Mouse (Mus musculus) forebrain, embryonic 15.5 days (tissue): ENCODE measurements around the gene Nbea. TPM values are rescaled to one million over a fixed set of nuclear protein-coding genes. Genes with fewer than 3 reads are reported as not detected.

Source experiments
- ATAC-seq: fragments of 200-750 bp; cut with Nextera tagmentation; replicated peaks from 2 replicates; pipeline ENCODE4 v1.8.0; 2017; ENCODE audit warnings: mild to moderate bottlenecking, moderate TSS enrichment, moderate library complexity
- H3K27ac ChIP-seq: fragments of 300-500 bp; sonication (generic); replicated peaks from 2 replicates; pipeline ENCODE4 v1.5.1; 2015; ENCODE audit warnings: mild to moderate bottlenecking, inconsistent platforms
- H3K27me3 ChIP-seq: fragments of 300-500 bp; sonication (generic); 2 replicates; pipeline ENCODE4 v1.6.1; 2015; ENCODE audit warnings: inconsistent platforms
- H3K36me3 ChIP-seq: fragments of 300-500 bp; sonication (generic); 2 replicates; pipeline ENCODE4 v1.6.1; 2015; ENCODE audit warnings: mild to moderate bottlenecking, inconsistent platforms
- H3K4me1 ChIP-seq: fragments of 300-500 bp; sonication (generic); 2 replicates; pipeline ENCODE4 v1.6.1; 2015; ENCODE audit warnings: inconsistent platforms
- H3K4me2 ChIP-seq: fragments of 300-500 bp; sonication (generic); replicated peaks from 2 replicates; pipeline ENCODE4 v1.6.1; 2015; ENCODE audit warnings: mild to moderate bottlenecking, inconsistent platforms
- H3K4me3 ChIP-seq: fragments of 300-500 bp; sonication (generic); 2 replicates; pipeline ENCODE4 v1.5.1; 2015; ENCODE audit warnings: mild to moderate bottlenecking, inconsistent platforms
- H3K9ac ChIP-seq: fragments of 300-500 bp; sonication (generic); replicated peaks from 2 replicates; pipeline ENCODE4 v1.6.1; 2015; ENCODE audit warnings: mild to moderate bottlenecking, inconsistent platforms
- H3K9me3 ChIP-seq: fragments of 300-500 bp; sonication (generic); 2 replicates; pipeline ENCODE4 v1.6.1; 2016; ENCODE audit warnings: inconsistent platforms
- WGBS: fragments of 180-500 bp; shearing (Covaris S2); methylation state at CpG from one replicate; pipeline ENCODE4 v1.1.7; 2015; ENCODE audit warnings: mixed read lengths; 5-methylcytosine and 5-hydroxymethylcytosine counted together
- polyA plus RNA-seq: library from polyadenylated mRNA; unstranded; fragments of >200 nt; fragmentation: Nextera tagmentation; extraction: Ambion mirVana; gene quantifications from 2 replicates; pipeline ENCODE4 v1.2.1, GENCODE M21; 2015

Nbea gene
- polyA plus RNA-seq, 1 experiment from 2014 or later: 59.7 TPM

- H3K27ac ChIP-seq: no peak overlapping the region
- ATAC-seq: no peak
- no peaks in the 10 kb centered on the region for H3K36me3 ChIP-seq
- no peak overlapping the region for H3K9ac ChIP-seq
- no peak overlapping the region for H3K4me2 ChIP-seq
- no peak overlapping the region for H3K4me3 ChIP-seq
- peaks cover 41% of the 10 kb centered on the region for H3K4me1 ChIP-seq
- H3K27me3 ChIP-seq: peaks cover 43% of the 10 kb centered on the region
- WGBS: 26% methylated on average over 8 of the region's 8 CpGs
- H3K9me3 ChIP-seq: no peaks in the 10 kb centered on the region
Observed at GRCm38 (mm10) chr3:55778764-55779730, 404.5 kb downstream of the Nbea start.

- Histone ChIP-seq H3K27me3 (peaks cover 33% of the 10 kb centered on the region), H3K9ac (no peak overlapping the region), H3K36me3 (no peaks in the 10 kb centered on the region), H3K27ac (no peak overlapping the region), H3K4me2 (no peak overlapping the region), H3K4me3 (no peak overlapping the region), H3K9me3 (no peaks in the 10 kb centered on the region), H3K4me1 (peaks cover 28% of the 10 kb centered on the region)
- no peak for ATAC-seq
- WGBS: 56% methylated on average over 4 of the region's 4 CpGs
Observed at GRCm38 (mm10) chr3:55777501-55777900, 406.0 kb downstream of the Nbea start.

- no peak for ATAC-seq
- Histone ChIP-seq H3K36me3 (no peaks in the 10 kb centered on the region), H3K9ac (no peak overlapping the region), H3K4me3 (no peak overlapping the region), H3K4me1 (peaks cover 19% of the 10 kb centered on the region), H3K27ac (no peak overlapping the region), H3K27me3 (peaks cover 18% of the 10 kb centered on the region), H3K4me2 (no peak overlapping the region), H3K9me3 (no peaks in the 10 kb centered on the region)
- WGBS: 89% methylated on average over 6 of the region's 6 CpGs
Observed at GRCm38 (mm10) chr3:55775753-55776152, 407.7 kb downstream of the Nbea start.

GRCm38 (mm10) chr3:55775245-55775644 lies 408.3 kb downstream of the Nbea start:
- peaks cover 18% of the 10 kb centered on the region for H3K27me3 ChIP-seq
- ATAC-seq: no peak
- H3K27ac ChIP-seq: no peak overlapping the region
- no peaks in the 10 kb centered on the region for H3K9me3 ChIP-seq
- H3K4me2 ChIP-seq: no peak overlapping the region
- H3K4me3 ChIP-seq: no peak overlapping the region
- H3K36me3 ChIP-seq: no peaks in the 10 kb centered on the region
- H3K4me1 ChIP-seq: peaks cover 14% of the 10 kb centered on the region
- 66% methylated on average over 7 of the region's 7 CpGs for WGBS
- H3K9ac ChIP-seq: no peak overlapping the region

- peaks cover 7% of the 10 kb centered on the region; the same call in 1 of the 2 replicates for H3K4me1 ChIP-seq
- H3K4me2 ChIP-seq: no peak overlapping the region
- no peaks in the 10 kb centered on the region for H3K9me3 ChIP-seq
- H3K9ac ChIP-seq: no peak overlapping the region
- peaks cover 15% of the 10 kb centered on the region for H3K27me3 ChIP-seq
- no peaks in the 10 kb centered on the region for H3K36me3 ChIP-seq
- no peak for ATAC-seq
- H3K4me3 ChIP-seq: no peak overlapping the region
- H3K27ac ChIP-seq: no peak overlapping the region
- 57% methylated on average over 6 of the region's 6 CpGs for WGBS
Observed at GRCm38 (mm10) chr3:55774203-55774602, 409.3 kb downstream of the Nbea start.

GRCm38 (mm10) chr3:55769308-55769707 lies 414.2 kb downstream of the Nbea start:
- H3K4me1 ChIP-seq: peaks cover 3% of the 10 kb centered on the region; the same call in 1 of the 2 replicates
- no peak for ATAC-seq
- WGBS: 35% methylated on average over 2 of the region's 2 CpGs

GRCm38 (mm10) chr3:55768654-55769053 lies 414.8 kb downstream of the Nbea start:
- no peak overlapping the region for H3K9ac ChIP-seq
- WGBS: 89% methylated on average over 2 of the region's 2 CpGs
- no peak overlapping the region for H3K4me2 ChIP-seq
- H3K27me3 ChIP-seq: 0 out of 2 replicates have a peak, but pooled peaks cover 2% of the 10 kb centered on the region
- no peak for ATAC-seq
- no peak overlapping the region for H3K4me3 ChIP-seq
- H3K36me3 ChIP-seq: no peaks in the 10 kb centered on the region
- H3K27ac ChIP-seq: no peak overlapping the region
- no peaks in the 10 kb centered on the region for H3K9me3 ChIP-seq
- no peaks in the 10 kb centered on the region for H3K4me1 ChIP-seq

More at GRCm38 (mm10) chr3:55769308-55769707, 414.2 kb downstream of the Nbea start:
- Histone ChIP-seq H3K36me3 (no peaks in the 10 kb centered on the region), H3K4me2 (no peak overlapping the region), H3K4me3 (no peak overlapping the region), H3K9ac (no peak overlapping the region), H3K9me3 (no peaks in the 10 kb centered on the region), H3K27ac (no peak overlapping the region), H3K27me3 (0 out of 2 replicates have a peak, but pooled peaks cover 2% of the 10 kb centered on the region)

GRCm38 (mm10) chr3:55763591-55763990 lies 419.9 kb downstream of the Nbea start:
- no peak overlapping the region for H3K27ac ChIP-seq
- ATAC-seq: no peak
- 36% methylated on average over 8 of the region's 8 CpGs for WGBS
- H3K36me3 ChIP-seq: no peaks in the 10 kb centered on the region
- no peaks in the 10 kb centered on the region for H3K4me1 ChIP-seq
- H3K4me2 ChIP-seq: no peak overlapping the region
- H3K27me3 ChIP-seq: peaks cover 8% of the 10 kb centered on the region; the same call in 1 of the 2 replicates
- H3K9me3 ChIP-seq: no peaks in the 10 kb centered on the region
- no peak overlapping the region for H3K4me3 ChIP-seq
- no peak overlapping the region for H3K9ac ChIP-seq

GRCm38 (mm10) chr3:55758297-55758696 lies 425.2 kb downstream of the Nbea start:
- Histone ChIP-seq H3K4me1 (peaks cover 33% of the 10 kb centered on the region), H3K4me2 (no peak overlapping the region), H3K9ac (no peak overlapping the region), H3K36me3 (no peaks in the 10 kb centered on the region), H3K4me3 (no peak overlapping the region), H3K27me3 (peaks cover 13% of the 10 kb centered on the region; the same call in 1 of the 2 replicates), H3K27ac (no peak overlapping the region), H3K9me3 (no peaks in the 10 kb centered on the region)
- no peak for ATAC-seq
- WGBS: 36% methylated on average over 8 of the region's 8 CpGs

- H3K9me3 ChIP-seq: no peaks in the 10 kb centered on the region
- 9% methylated on average over 11 of the region's 11 CpGs for WGBS
- H3K27me3 ChIP-seq: peaks cover 21% of the 10 kb centered on the region; the same call in 1 of the 2 replicates
- H3K4me3 ChIP-seq: no peak overlapping the region
- no peak overlapping the region for H3K9ac ChIP-seq
- H3K36me3 ChIP-seq: no peaks in the 10 kb centered on the region
- peak; percentile 60 for ATAC-seq
- no peak overlapping the region for H3K4me2 ChIP-seq
- H3K27ac ChIP-seq: peak overlapping the region; percentile 47
- H3K4me1 ChIP-seq: peaks cover 34% of the 10 kb centered on the region
Observed at GRCm38 (mm10) chr3:55756602-55757190, 426.8 kb downstream of the Nbea start.

- H3K4me1 ChIP-seq: peaks cover 40% of the 10 kb centered on the region
- WGBS: 6% methylated on average over 11 of the region's 11 CpGs
- H3K9ac ChIP-seq: no peak overlapping the region
Observed at GRCm38 (mm10) chr3:55755805-55756601, 427.5 kb downstream of the Nbea start.

More at GRCm38 (mm10) chr3:55755805-55756601, 427.5 kb downstream of the Nbea start:
- H3K27me3 ChIP-seq: peaks cover 21% of the 10 kb centered on the region; the same call in 1 of the 2 replicates
- H3K4me3 ChIP-seq: no peak overlapping the region
- H3K4me2 ChIP-seq: no peak overlapping the region
- H3K27ac ChIP-seq: peak overlapping the region; percentile 47
- ATAC-seq: peak; percentile 77
- no peaks in the 10 kb centered on the region for H3K36me3 ChIP-seq
- H3K9me3 ChIP-seq: no peaks in the 10 kb centered on the region
